Mouse (Mus musculus) midbrain, embryonic 10.5 days (tissue): ENCODE measurements around the gene Hs3st4. TPM values are rescaled to one million over a fixed set of nuclear protein-coding genes. Genes with fewer than 3 reads are reported as not detected.

Experiments used
- DNase-seq: peaks from one replicate; pipeline ENCODE4 v3.0.0-alpha.2; 2017; ENCODE audit warnings: low spot score
- H3K27ac ChIP-seq: fragments of 300-500 bp; sonication (generic); replicated peaks from 2 replicates; pipeline ENCODE4 v1.5.1; 2016; ENCODE audit warnings: mild to moderate bottlenecking
- H3K27me3 ChIP-seq: fragments of 300-500 bp; sonication (generic); 2 replicates; pipeline ENCODE4 v1.6.1; 2016; ENCODE audit warnings: low read depth, mild to moderate bottlenecking; ENCODE audit not compliant: poor library complexity, severe bottlenecking
- H3K36me3 ChIP-seq: fragments of 300-500 bp; sonication (generic); 2 replicates; pipeline ENCODE4 v1.6.1; 2016; ENCODE audit warnings: mild to moderate bottlenecking, moderate library complexity
- H3K4me1 ChIP-seq: fragments of 300-500 bp; sonication (generic); 2 replicates; pipeline ENCODE4 v1.6.1; 2016
- H3K4me3 ChIP-seq: fragments of 300-500 bp; sonication (generic); 2 replicates; pipeline ENCODE4 v1.5.1; 2016; ENCODE audit warnings: mild to moderate bottlenecking, moderate library complexity
- H3K9me3 ChIP-seq: fragments of 300-500 bp; sonication (generic); replicated peaks from 2 replicates; pipeline ENCODE4 v1.6.1; 2016; ENCODE audit warnings: mild to moderate bottlenecking
- polyA plus RNA-seq: library from polyadenylated mRNA; unstranded; fragments of >200 nt; fragmentation: Nextera tagmentation; extraction: Ambion mirVana; gene quantifications from 2 replicates; pipeline ENCODE4 v1.2.1, GENCODE M21; 2016

Hs3st4 gene
- polyA plus RNA-seq, 1 experiment from 2014 or later: 0.10 TPM

- Histone ChIP-seq H3K27ac (no peak overlapping the region), H3K4me1 (no peaks in the 10 kb centered on the region), H3K27me3 (no peaks in the 10 kb centered on the region), H3K36me3 (no peaks in the 10 kb centered on the region), H3K4me3 (no peak overlapping the region), H3K9me3 (no peaks in the 10 kb centered on the region)
- no peak for DNase-seq
Measured at GRCm38 (mm10) chr7:124399184-124399583, 416.5 kb downstream of the Hs3st4 start.

GRCm38 (mm10) chr7:124426951-124427350 lies 444.3 kb downstream of the Hs3st4 start:
- no peak for DNase-seq
- Histone ChIP-seq H3K27me3 (no peaks in the 10 kb centered on the region), H3K9me3 (no peaks in the 10 kb centered on the region), H3K27ac (no peak overlapping the region), H3K36me3 (no peaks in the 10 kb centered on the region), H3K4me3 (no peak overlapping the region), H3K4me1 (no peaks in the 10 kb centered on the region)
